Mouse (Mus musculus) brain, adult 2 months (tissue): ENCODE data around the gene Adra2b.

ENCODE experiments used
- DNase-seq: peaks from one replicate; pipeline ENCODE4 v3.0.0; 2011; ENCODE audit warnings: low read depth, low spot score

Adra2b gene

GRCm38 (mm10) chr2:127338833-127339232 lies 24.2 kb upstream of the Adra2b start:
- no peak for DNase-seq

DNA sequence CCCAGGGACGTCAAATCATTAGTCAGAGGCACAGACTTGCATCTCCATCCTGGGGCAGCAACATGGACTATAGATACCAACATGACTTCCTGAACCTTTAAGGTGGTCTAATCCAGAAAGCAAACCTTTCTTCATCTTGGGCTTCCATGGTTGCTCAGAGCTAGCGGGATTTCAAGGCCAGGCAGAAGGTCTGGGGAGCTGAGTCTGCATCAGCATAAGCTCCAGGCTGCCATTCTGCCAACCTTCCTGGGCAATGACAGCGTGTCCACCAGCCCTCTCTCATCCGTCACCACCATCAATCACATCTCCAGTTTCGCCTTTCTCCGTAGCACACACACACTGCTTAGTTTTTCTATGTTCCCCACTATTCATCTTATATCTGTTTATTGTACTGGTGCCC lies 23.7 kb upstream of the Adra2b start:
- DNase-seq, result no peak

DNA sequence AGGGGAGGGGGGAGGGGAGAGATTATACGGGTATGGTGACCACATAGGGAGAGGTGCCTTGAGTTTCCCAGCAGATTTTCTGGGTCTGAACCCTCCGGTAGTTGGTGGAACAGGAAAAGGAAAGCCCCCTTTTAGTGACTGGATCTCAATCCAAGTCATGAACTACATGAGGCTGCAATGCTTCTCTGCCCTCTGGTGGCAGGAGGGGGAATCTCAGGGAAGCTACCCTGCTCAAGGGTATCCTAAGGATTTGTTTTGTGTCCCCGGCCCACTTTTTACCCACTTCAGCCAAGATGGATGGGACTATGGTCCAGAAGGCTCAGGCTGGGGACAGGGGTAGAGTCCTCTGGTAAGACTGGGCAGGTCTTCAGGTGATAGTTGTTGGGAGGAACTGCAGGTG lies 21.8 kb upstream of the Adra2b start:
- DNase-seq, result peak; percentile 57

- no peak for DNase-seq
Measured at GRCm38 (mm10) chr2:127346334-127346733, 16.7 kb upstream of the Adra2b start.

GRCm38 (mm10) chr2:127347147-127347985 lies 15.6 kb upstream of the Adra2b start:
- peak; percentile 86 for DNase-seq

GRCm38 (mm10) chr2:127353881-127354280 lies 9.1 kb upstream of the Adra2b start:
- no peak for DNase-seq

DNA sequence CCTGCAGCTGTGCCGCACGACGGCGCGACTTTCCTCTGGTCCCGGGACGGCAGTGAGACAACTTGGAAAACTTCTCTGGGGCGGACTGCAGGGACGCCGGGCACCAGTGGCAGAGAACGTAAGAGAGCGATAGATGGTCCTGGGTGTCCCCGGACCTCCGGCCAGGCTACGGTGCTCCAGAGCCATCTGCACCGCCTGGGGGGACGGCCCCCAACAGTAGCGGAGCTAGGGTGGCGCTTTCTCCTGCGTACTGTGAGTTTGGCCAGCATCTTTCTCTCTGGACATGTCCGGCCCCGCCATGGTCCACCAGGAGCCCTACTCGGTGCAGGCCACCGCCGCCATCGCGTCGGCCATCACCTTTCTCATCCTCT lies 259 bp downstream of the Adra2b start:
- DNase-seq, result no peak

- no peak for DNase-seq
Measured at GRCm38 (mm10) chr2:127363696-127364095, 688 bp downstream of the Adra2b start.

- DNase-seq, result no peak
Measured at GRCm38 (mm10) chr2:127364452-127364851, 1.4 kb downstream of the Adra2b start.

DNA sequence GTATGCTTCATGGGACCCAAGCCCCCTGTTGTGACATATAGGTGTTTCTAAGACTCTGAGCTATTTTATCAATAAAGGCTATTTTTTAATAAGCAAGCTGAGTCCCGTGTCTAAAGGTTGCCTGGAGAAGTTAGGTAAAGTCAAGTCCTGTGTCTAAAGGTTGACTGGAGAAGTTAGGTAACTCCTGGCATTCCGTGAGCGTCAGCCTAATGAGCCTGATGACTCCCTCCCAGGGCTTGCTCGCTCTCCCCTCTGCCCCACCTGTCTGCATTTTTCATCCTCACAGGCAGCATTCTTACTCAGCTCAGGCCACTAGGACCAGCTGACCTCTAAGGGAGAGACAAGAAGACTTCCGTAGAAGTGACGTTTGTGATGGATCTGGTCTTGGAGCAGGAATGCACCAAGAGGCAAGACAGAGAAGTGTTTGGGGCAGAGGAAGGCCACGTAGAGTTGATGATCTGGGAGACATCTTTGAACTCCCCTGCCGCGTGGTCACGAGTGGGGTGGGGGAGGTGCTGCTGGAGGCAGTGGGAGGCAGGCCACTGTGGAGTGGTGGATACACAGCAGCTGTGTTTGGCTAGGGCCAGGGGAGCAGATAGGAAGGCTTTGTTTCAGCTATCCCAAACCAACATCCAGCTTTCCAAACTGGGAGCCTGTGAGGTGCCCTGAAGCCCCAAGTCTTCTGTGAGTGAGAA lies 4.3 kb downstream of the Adra2b start:
- DNase-seq, result no peak

DNA sequence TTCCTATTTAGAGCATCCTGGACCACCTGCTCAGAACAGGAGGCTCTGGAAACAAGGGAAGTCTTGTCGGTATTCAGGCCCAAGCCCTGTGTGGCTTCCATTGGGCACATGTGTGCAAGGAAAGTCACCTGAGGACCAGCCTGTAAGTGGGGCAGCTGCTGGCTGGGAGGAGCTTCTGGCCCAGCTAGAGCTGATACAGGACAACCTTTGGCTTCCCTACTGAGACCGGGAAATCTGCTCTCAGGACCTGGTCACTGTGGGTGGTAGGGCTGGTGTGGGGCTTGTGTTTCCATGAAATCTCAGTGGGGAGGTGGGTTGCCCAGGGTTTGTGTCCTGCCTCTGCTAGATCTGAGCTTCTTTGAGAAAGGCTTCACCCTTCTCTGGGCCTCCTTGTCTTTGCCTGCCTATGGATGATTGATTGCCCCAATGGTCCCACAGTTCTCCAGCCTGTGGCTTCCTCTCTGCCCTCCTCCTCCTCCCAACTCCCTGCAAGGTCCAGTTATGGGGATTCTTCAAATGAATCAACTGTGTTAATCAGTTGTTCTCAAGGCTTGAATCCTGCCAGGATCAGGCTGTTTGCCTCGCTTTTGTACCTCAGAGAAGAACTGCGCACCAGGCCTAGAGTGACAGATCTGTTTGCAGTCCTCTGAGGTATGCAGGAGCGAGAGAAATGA lies 6.8 kb downstream of the Adra2b start:
- no peak for DNase-seq

- no peak for DNase-seq
Measured at GRCm38 (mm10) chr2:127370561-127371483, 7.8 kb downstream of the Adra2b start.

- no peak for DNase-seq
Measured at GRCm38 (mm10) chr2:127371484-127371861, 8.5 kb downstream of the Adra2b start.

DNA sequence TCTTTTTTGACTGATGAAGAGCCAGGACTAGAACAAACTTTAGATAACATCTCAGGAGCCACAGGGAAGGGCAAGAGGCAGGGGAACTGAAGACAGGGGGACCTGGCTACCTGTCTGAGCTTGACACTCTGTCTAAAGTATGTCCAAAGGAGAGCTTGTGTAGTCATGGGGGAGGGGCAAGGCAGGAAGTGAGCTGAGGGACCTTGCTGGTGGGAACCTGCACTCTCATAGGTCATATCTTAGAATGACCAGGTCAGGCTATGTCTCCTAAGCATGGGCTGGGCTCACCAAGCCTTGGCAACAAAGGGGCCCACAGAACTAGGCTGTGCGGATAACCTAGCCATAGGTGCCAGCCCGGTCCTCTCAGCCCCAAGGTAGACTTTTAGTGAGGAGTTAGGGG lies 9.1 kb downstream of the Adra2b start:
- no peak for DNase-seq

DNA sequence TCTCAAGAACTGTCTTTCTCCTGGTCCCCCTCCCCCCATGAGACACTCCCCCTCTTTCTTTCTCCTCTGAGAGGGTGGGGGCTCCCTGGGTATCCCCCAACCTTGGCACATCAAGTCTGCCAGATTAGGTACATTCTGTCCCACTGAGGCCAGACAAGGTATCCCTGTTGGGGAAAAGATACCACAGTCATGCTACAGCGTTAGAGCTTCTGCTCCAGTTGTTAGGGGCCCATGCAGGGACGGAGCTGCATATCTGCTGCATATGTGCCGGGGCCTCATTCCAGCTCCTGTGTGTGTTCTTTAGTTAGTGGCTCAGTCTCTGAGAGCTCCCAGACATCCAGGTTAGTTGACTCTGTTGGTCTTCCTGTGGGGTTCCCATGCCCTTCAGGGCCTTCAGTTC lies 11.1 kb downstream of the Adra2b start:
- no peak for DNase-seq

DNA sequence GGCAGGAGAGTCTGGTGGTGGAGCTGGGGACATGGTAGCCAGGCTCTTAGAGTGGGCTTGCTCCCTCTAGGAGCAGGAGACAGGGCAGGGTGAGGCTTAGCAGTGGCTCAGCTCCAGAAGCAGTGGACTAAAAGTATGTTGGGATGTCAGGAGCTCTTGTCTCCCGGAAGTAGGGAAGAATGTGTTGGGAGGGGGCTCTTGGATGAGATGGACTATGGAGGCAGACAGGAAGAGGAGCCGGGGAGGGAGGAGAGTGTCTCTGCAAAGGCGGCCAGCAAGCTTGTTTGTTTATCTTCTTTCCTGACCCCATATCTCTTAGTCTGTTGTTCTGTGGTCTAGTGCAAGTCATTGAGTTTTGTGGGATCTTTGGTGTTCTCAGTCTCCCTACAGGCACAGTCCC lies 12.1 kb downstream of the Adra2b start:
- DNase-seq, result no peak

- no peak for DNase-seq
Measured at GRCm38 (mm10) chr2:127375759-127376341, 12.8 kb downstream of the Adra2b start.

DNA sequence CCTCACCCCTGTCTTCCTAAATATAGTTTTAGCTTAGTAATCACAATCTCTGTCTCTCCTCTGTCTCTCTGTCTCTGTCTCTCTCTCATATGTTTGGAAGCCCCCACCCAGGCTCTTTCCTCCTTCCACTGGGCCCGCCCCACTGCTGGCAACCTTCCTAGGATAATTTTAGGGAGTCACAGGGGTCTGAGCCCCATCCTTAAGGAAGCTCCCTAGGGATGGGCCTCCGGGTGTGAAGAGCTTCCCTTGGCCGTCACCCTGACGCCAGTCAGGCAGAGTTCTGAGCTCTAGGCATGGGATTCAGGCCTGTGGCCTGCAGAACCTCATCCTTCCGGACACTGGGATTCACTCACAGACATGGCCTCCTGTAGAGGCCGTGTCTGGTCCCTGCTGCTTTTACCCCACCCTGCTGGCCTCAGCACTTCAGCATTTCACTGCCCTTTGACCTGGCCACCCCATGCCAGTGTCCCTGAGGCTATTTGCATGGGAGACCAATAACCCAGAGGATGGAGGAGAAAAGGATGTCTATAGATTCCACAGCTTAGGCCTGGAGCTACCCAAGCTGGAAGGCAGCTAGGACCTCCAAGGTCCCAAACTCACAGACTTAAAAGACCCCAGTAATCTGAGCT lies 13.5 kb downstream of the Adra2b start:
- no peak for DNase-seq

DNA sequence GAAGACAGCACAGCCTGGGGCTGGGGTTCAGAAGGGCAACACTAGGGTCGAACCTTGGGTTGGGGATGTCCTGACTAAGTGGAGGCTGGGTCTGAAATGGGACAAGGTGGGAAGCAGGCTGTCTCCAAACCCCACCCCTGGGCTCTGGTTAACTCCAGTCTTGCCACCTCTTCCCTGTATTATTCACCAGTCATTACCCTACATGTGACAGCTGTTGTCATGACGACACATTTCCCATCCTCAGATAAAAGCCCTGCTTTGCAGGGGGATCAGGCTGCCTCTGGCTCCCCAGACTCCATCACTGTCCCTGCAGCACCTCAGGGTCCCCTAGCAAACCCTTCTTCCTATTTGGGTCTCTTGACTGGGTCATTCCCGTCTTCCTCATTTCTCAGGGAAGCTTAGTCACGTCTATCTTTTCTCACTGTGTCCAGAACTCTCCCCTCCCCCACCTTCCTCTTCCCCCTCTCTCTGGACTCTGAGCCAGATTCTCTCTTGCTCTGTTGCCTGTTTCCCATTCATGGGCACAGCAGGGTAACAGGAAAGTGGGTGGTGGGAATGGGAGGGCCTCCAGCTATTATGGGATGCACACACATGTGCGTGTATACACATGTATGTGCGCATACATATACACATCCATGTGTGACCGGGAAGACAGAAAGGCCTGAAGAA lies 15.1 kb downstream of the Adra2b start:
- DNase-seq, result peak; percentile 24

DNA sequence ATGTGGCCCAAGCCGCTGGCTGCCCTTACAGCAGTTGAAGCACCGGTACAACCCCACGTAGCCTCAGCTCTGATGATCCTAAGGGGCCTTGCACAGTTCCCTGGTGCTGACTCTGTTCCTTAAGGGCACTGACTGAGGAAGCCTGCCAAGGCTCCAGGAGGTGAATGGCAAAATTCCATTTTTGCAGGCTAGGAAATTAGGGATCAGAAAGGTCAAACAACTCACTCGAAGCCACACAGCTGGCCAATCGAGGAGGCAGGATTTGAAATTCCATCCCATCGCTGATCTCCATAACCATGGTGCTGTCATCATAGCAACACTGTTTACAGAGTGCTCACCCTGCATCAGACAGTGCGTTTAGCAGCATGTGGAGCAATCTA lies 15.6 kb downstream of the Adra2b start:
- DNase-seq, result no peak
